Mouse (Mus musculus) 3T3-L1 (cell line): ENCODE data around the gene Rtn4r.

Source experiments
- DNase-seq: peaks from one replicate; pipeline ENCODE4 v3.0.0-alpha.2; 2015; ENCODE audit warnings: low read depth, low spot score

Gene Rtn4r

GRCm38 (mm10) chr16:18156579-18157350, 29.3 kb downstream of the Rtn4r start:
- no peak for DNase-seq

GRCm38 (mm10) chr16:18159255-18159654, 31.8 kb downstream of the Rtn4r start:
- DNase-seq: no peak

- DNase-seq: peak; percentile 52
These were observed 32.3 kb downstream of the Rtn4r start for GRCm38 (mm10) chr16:18159778-18160177.

GRCm38 (mm10) chr16:18160514-18160913, 33.1 kb downstream of the Rtn4r start:
- peak; percentile 83 for DNase-seq

GRCm38 (mm10) chr16:18161190-18161589, 33.7 kb downstream of the Rtn4r start:
- peak; percentile 57 for DNase-seq

- peak; percentile 30 for DNase-seq
These were observed 37.3 kb downstream of the Rtn4r start for GRCm38 (mm10) chr16:18164642-18165238.

- DNase-seq: no peak
These were observed 39.3 kb downstream of the Rtn4r start for GRCm38 (mm10) chr16:18166613-18167190.

GRCm38 (mm10) chr16:18169156-18169555, 41.7 kb downstream of the Rtn4r start:
- no peak for DNase-seq

GRCm38 (mm10) chr16:18169776-18170175, 42.3 kb downstream of the Rtn4r start:
- peak; percentile 71 for DNase-seq

- DNase-seq: peak; percentile 83
These were observed 44.9 kb downstream of the Rtn4r start for GRCm38 (mm10) chr16:18172266-18172855.

GRCm38 (mm10) chr16:18173231-18173630, 45.8 kb downstream of the Rtn4r start:
- DNase-seq: no peak

- no peak for DNase-seq
These were observed 46.3 kb downstream of the Rtn4r start for GRCm38 (mm10) chr16:18173788-18174187.

- DNase-seq: no peak
These were observed 48.5 kb downstream of the Rtn4r start for GRCm38 (mm10) chr16:18175817-18176541.

GRCm38 (mm10) chr16:18176758-18177157, 49.3 kb downstream of the Rtn4r start:
- peak; percentile 42 for DNase-seq

GRCm38 (mm10) chr16:18179591-18179990, 52.1 kb downstream of the Rtn4r start:
- DNase-seq: no peak

- DNase-seq: no peak
These were observed 54.0 kb downstream of the Rtn4r start for GRCm38 (mm10) chr16:18181398-18181797.

- DNase-seq: peak; percentile 52
These were observed 55.3 kb downstream of the Rtn4r start for GRCm38 (mm10) chr16:18182766-18183165.

- DNase-seq: no peak
These were observed 58.4 kb downstream of the Rtn4r start for GRCm38 (mm10) chr16:18185715-18186449.

GRCm38 (mm10) chr16:18186798-18187197, 59.4 kb downstream of the Rtn4r start:
- DNase-seq: no peak

- no peak for DNase-seq
These were observed 59.8 kb downstream of the Rtn4r start for GRCm38 (mm10) chr16:18187221-18187620.

GRCm38 (mm10) chr16:18191006-18191405, 63.6 kb downstream of the Rtn4r start:
- DNase-seq: no peak
